Mouse (Mus musculus): ENCODE data around the gene Afg1l. TPM values are rescaled to one million over a fixed set of nuclear protein-coding genes. Genes with fewer than 3 reads are reported as not detected.

The Afg1l gene
- polyA plus RNA-seq, 1 experiment from 2014 or later: 10.9 TPM

GRCm38 (mm10) chr10:42341815-42342457, 136.4 kb downstream of the Afg1l start:
- ATAC-seq: peak; percentile 90
- WGBS: 70% methylated on average over 11 of the region's 11 CpGs
- no peaks in the 10 kb centered on the region for H3K27me3 ChIP-seq (replicated peaks)
- no peak overlapping the region for H3K4me3 ChIP-seq (replicated peaks)
- no peaks in the 10 kb centered on the region for H3K9me3 ChIP-seq
- H3K4me2 ChIP-seq (replicated peaks): no peak overlapping the region
- no peaks in the 10 kb centered on the region for H3K4me1 ChIP-seq (replicated peaks)
- no peak overlapping the region for H3K27ac ChIP-seq
- H3K9ac ChIP-seq: no peak overlapping the region
- no peaks in the 10 kb centered on the region for H3K36me3 ChIP-seq

DNA sequence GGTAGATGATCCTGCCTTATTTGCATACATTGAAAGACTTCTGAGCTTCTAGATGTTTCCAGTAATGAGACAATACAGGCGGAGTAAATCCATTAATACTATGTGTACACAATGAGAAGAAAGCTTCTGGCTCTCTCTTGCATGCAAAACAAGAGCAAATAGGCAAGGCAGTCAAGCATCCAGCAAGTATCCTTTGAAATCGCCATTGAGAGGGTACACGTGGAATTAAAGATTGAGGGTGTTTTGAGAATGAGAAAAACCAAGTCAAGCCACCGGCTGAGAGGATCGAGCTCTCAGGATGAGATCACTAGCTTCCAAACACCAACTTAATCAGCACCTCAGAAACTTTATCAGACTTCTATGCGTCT, 138.0 kb downstream of the Afg1l start:
- Histone ChIP-seq H3K4me2 (replicated peaks) (no peak overlapping the region), H3K4me1 (replicated peaks) (no peaks in the 10 kb centered on the region), H3K9ac (no peak overlapping the region), H3K27ac (no peak overlapping the region), H3K9me3 (no peaks in the 10 kb centered on the region), H3K4me3 (replicated peaks) (no peak overlapping the region), H3K27me3 (replicated peaks) (no peaks in the 10 kb centered on the region), H3K36me3 (no peaks in the 10 kb centered on the region)
- no peak for ATAC-seq
- 70% methylated on average over 6 of the region's 6 CpGs for WGBS

DNA sequence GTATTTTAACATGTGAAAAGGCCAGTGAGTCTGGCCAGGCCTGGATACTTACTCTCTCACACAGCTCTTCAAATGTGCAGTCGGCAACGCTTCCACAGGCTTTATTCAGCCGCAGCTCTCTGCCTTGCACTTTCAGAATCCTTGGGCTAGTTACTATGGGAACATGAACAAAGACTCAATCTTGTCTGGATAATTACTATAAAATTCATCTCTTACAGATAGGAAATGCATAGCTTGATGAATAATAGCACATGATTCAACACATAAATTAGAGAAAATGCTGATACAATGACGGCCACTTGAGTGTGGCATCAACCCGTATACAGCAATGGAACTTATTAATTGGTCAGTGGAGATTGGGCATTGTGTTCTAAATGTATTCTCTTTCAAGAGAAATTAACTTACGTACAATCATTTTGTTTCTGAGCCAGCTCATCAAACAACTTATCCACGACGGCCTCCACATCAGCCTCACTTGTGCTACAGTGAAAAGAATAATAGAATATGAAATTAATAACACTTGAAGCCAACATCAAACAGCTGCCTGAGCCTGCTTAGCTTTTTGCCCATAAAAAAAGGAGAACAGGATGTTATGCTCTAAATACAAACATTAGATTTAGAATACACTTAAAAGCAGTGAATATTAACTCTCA, 138.5 kb downstream of the Afg1l start:
- no peaks in the 10 kb centered on the region for H3K27me3 ChIP-seq (replicated peaks)

GRCm38 (mm10) chr10:42338456-42338855, 139.9 kb downstream of the Afg1l start:
- Histone ChIP-seq H3K4me1 (replicated peaks) (no peaks in the 10 kb centered on the region), H3K4me3 (replicated peaks) (no peak overlapping the region), H3K27me3 (replicated peaks) (no peaks in the 10 kb centered on the region), H3K27ac (no peak overlapping the region), H3K36me3 (no peaks in the 10 kb centered on the region), H3K9me3 (no peaks in the 10 kb centered on the region), H3K9ac (no peak overlapping the region), H3K4me2 (replicated peaks) (no peak overlapping the region)
- ATAC-seq: no peak
- 81% methylated on average over 9 of the region's 9 CpGs for WGBS

More for the DNA sequence above, 138.5 kb downstream of the Afg1l start:
- WGBS: 81% methylated on average over 8 of the region's 8 CpGs
- H3K4me1 ChIP-seq (replicated peaks): no peaks in the 10 kb centered on the region
- H3K27ac ChIP-seq: no peak overlapping the region
- ATAC-seq: no peak
- H3K4me3 ChIP-seq (replicated peaks): no peak overlapping the region
- no peaks in the 10 kb centered on the region for H3K36me3 ChIP-seq
- H3K9me3 ChIP-seq: no peaks in the 10 kb centered on the region
- no peak overlapping the region for H3K4me2 ChIP-seq (replicated peaks)
- H3K9ac ChIP-seq: no peak overlapping the region

- Histone ChIP-seq H3K4me2 (replicated peaks) (no peak overlapping the region), H3K4me3 (replicated peaks) (no peak overlapping the region), H3K27me3 (replicated peaks) (no peaks in the 10 kb centered on the region), H3K9ac (no peak overlapping the region), H3K36me3 (no peaks in the 10 kb centered on the region), H3K27ac (no peak overlapping the region), H3K4me1 (replicated peaks) (no peaks in the 10 kb centered on the region), H3K9me3 (no peaks in the 10 kb centered on the region)
- WGBS: 76% methylated on average over 8 of the region's 8 CpGs
- ATAC-seq: no peak
Measured at GRCm38 (mm10) chr10:42327576-42327975, 150.8 kb downstream of the Afg1l start.

GRCm38 (mm10) chr10:42325305-42325704, 153.1 kb downstream of the Afg1l start:
- no peak overlapping the region for H3K4me3 ChIP-seq (replicated peaks)
- H3K27ac ChIP-seq: no peak overlapping the region
- H3K9me3 ChIP-seq: no peaks in the 10 kb centered on the region
- no peaks in the 10 kb centered on the region for H3K36me3 ChIP-seq
- WGBS: 83% methylated on average over 10 of the region's 10 CpGs
- no peaks in the 10 kb centered on the region for H3K4me1 ChIP-seq (replicated peaks)
- no peak overlapping the region for H3K4me2 ChIP-seq (replicated peaks)
- H3K9ac ChIP-seq: no peak overlapping the region
- no peaks in the 10 kb centered on the region for H3K27me3 ChIP-seq (replicated peaks)
- no peak for ATAC-seq

DNA sequence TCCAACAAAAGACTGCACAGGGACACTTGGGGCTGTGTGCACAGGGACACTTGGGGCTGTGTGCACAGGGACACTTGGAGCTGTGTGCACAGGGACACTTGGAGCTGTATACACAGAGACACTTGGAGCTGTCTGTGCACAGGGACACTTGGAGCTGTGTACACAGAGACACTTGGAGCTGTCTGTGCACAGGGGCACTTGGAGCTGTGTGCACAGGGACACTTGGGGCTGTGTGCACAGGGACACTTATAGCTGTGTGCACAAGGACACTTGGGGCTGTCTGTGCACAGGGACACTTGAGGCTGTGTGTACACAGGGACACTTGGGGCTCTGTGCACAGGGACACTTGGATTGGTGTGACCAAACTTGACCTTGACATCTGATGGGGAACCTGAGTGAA, 154.4 kb downstream of the Afg1l start:
- no peak overlapping the region for H3K4me2 ChIP-seq (replicated peaks)
- H3K36me3 ChIP-seq: no peaks in the 10 kb centered on the region
- no peak overlapping the region for H3K4me3 ChIP-seq (replicated peaks)
- no peak for ATAC-seq
- no peaks in the 10 kb centered on the region for H3K9me3 ChIP-seq
- no peak overlapping the region for H3K27ac ChIP-seq
- no peaks in the 10 kb centered on the region for H3K4me1 ChIP-seq (replicated peaks)
- no peak overlapping the region for H3K9ac ChIP-seq
- no peaks in the 10 kb centered on the region for H3K27me3 ChIP-seq (replicated peaks)

DNA sequence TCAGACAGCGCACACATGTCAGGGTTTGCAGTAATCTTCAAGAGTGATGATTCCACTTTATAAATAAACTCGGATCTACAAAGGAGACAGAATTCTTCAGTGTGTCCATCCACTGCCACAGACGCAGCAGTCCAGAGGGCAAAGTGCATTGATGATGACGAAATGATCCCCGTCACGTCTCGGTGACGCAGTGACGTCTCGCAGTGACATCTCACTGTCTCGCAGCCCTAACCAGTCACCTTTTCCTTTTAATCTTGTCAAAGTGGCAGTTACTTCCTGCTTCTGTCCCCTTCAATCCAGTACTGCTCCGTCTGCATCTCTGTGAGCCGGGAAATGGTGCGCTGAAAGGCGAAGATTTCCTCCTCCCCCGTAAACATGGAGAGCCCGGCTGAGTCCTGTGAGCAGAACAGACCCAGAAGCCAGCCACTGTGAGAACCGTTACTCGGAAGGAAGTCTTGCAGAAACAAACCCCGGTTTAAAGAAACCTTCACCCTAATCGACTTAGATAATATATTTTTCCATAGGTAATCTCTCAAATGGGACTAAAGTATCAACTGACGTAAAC, 165.1 kb downstream of the Afg1l start:
- no peak overlapping the region for H3K4me3 ChIP-seq (replicated peaks)
- no peak for ATAC-seq
- no peaks in the 10 kb centered on the region for H3K27me3 ChIP-seq (replicated peaks)
- no peaks in the 10 kb centered on the region for H3K4me1 ChIP-seq (replicated peaks)
- no peak overlapping the region for H3K4me2 ChIP-seq (replicated peaks)
- no peak overlapping the region for H3K27ac ChIP-seq
- H3K9ac ChIP-seq: no peak overlapping the region
- WGBS: 64% methylated on average over 22 of the region's 22 CpGs
- no peaks in the 10 kb centered on the region for H3K9me3 ChIP-seq
- H3K36me3 ChIP-seq: no peaks in the 10 kb centered on the region

DNA sequence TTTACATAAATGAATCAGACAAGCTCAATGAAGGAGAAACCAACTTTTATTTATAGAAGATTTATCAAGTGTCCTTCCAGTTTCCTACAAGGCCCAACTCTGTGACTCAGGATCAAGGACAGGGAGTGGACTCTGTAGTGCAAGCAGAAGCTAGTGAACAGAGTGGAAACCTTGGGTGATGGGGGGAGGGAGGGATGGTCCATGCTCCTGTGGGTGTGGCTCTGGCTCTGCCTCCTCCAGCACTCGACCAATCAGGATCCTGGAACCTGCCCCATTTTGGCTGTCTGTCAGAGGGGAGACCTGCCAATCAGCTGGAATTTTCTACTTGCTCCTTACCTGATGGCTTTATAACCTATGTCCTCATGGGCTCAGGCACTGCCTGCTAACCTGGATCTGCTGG, 165.8 kb downstream of the Afg1l start:
- Histone ChIP-seq H3K9me3 (no peaks in the 10 kb centered on the region), H3K27me3 (replicated peaks) (no peaks in the 10 kb centered on the region), H3K9ac (no peak overlapping the region), H3K4me1 (replicated peaks) (no peaks in the 10 kb centered on the region), H3K36me3 (no peaks in the 10 kb centered on the region), H3K4me3 (replicated peaks) (no peak overlapping the region), H3K4me2 (replicated peaks) (no peak overlapping the region), H3K27ac (no peak overlapping the region)
- WGBS: 67% methylated on average over 1 of the region's 1 CpGs
- ATAC-seq: no peak

GRCm38 (mm10) chr10:42308687-42308987, 169.7 kb downstream of the Afg1l start:
- WGBS: 30% methylated on average over 8 of the region's 8 CpGs
- no peak for ATAC-seq
- Histone ChIP-seq H3K4me3 (replicated peaks) (no peak overlapping the region), H3K4me2 (replicated peaks) (peak overlapping the region; percentile 51), H3K27me3 (replicated peaks) (no peaks in the 10 kb centered on the region), H3K9me3 (no peaks in the 10 kb centered on the region), H3K4me1 (replicated peaks) (no peaks in the 10 kb centered on the region), H3K27ac (no peak overlapping the region), H3K9ac (no peak overlapping the region), H3K36me3 (no peaks in the 10 kb centered on the region)

- 0 out of 2 replicates have a peak, but pooled peaks have one; percentile 39 for ATAC-seq
Measured at GRCm38 (mm10) chr10:42307980-42308686, 170.2 kb downstream of the Afg1l start.

GRCm38 (mm10) chr10:42306422-42306821, 171.9 kb downstream of the Afg1l start:
- Histone ChIP-seq H3K4me1 (replicated peaks) (no peaks in the 10 kb centered on the region), H3K4me2 (replicated peaks) (no peak overlapping the region), H3K9ac (no peak overlapping the region), H3K27me3 (replicated peaks) (no peaks in the 10 kb centered on the region), H3K27ac (no peak overlapping the region), H3K9me3 (no peaks in the 10 kb centered on the region), H3K4me3 (replicated peaks) (no peak overlapping the region), H3K36me3 (no peaks in the 10 kb centered on the region)
- no peak for ATAC-seq
- 89% methylated on average over 8 of the region's 8 CpGs for WGBS

More at GRCm38 (mm10) chr10:42307980-42308686, 170.2 kb downstream of the Afg1l start:
- no peaks in the 10 kb centered on the region for H3K36me3 ChIP-seq
- H3K27me3 ChIP-seq (replicated peaks): no peaks in the 10 kb centered on the region
- WGBS: 8% methylated on average over 20 of the region's 20 CpGs
- no peak overlapping the region; the same call in 1 of the 2 replicates for H3K4me3 ChIP-seq (replicated peaks)
- H3K9ac ChIP-seq: no peak overlapping the region
- peak overlapping the region; percentile 51 for H3K4me2 ChIP-seq (replicated peaks)
- no peaks in the 10 kb centered on the region for H3K9me3 ChIP-seq
- H3K4me1 ChIP-seq (replicated peaks): no peaks in the 10 kb centered on the region
- H3K27ac ChIP-seq: no peak overlapping the region

All from intestine, embryonic 15.5 days (tissue).